Mouse (Mus musculus) embryonic facial prominence, embryonic 12.5 days (tissue): ENCODE measurements around the gene Gkap1. TPM values are rescaled to one million over a fixed set of nuclear protein-coding genes. Genes with fewer than 3 reads are reported as not detected.

ENCODE experiments used
- microRNA-seq: library from miRNA; unstranded; fragments of <30 nt; microRNA quantifications from one replicate; pipeline ENCODE4, GENCODE M21; 2017
- polyA plus RNA-seq: library from polyadenylated mRNA; unstranded; fragments of >200 nt; fragmentation: Nextera tagmentation; extraction: Ambion mirVana; gene quantifications from 2 replicates; pipeline ENCODE4 v1.2.1, GENCODE M21; 2016

The Gkap1 gene
- polyA plus RNA-seq, 1 experiment from 2014 or later, result 32.4 TPM

Small RNA genes within 50 kb of the gene (microRNA-seq; reads per million reads assigned to microRNA genes)
- not detected for gene Mir6369

Other genes starting within 250 kb of the Gkap1 start
- 2.9 and 3.1 TPM in 2 replicates for gene Klhl3, start 162.1 kb downstream of the Gkap1 start, polyA plus RNA-seq
- 47.1 and 47.4 TPM in 2 replicates for gene Hnrnpa0, start 147.1 kb downstream of the Gkap1 start, polyA plus RNA-seq
- 45.1 and 46.3 TPM in 2 replicates for gene Idnk, start 118.0 kb downstream of the Gkap1 start, polyA plus RNA-seq
- gene Ubqln1, start 60.0 kb downstream of the Gkap1 start, polyA plus RNA-seq, result 129 and 132 TPM in 2 replicates
- 0.90 and 1.2 TPM in 2 replicates for gene Kif27, start 83.4 kb upstream of the Gkap1 start, polyA plus RNA-seq
- 23.7 and 24.3 TPM in 2 replicates for gene 2210016F16Rik, start 109.5 kb upstream of the Gkap1 start, polyA plus RNA-seq
- gene Rmi1, start 126.5 kb upstream of the Gkap1 start, polyA plus RNA-seq, result 29.5 and 31.4 TPM in 2 replicates
- 1,844 and 1,972 TPM in 2 replicates for gene Hnrnpk, start 127.6 kb upstream of the Gkap1 start, polyA plus RNA-seq